Mouse (Mus musculus) embryonic facial prominence, embryonic 15.5 days (tissue): ENCODE data around the gene Tuba1c. TPM values are rescaled to one million over a fixed set of nuclear protein-coding genes. Genes with fewer than 3 reads are reported as not detected.

Experiments used
- ATAC-seq: fragments of 200-750 bp; cut with Nextera tagmentation; 2 replicates; pipeline ENCODE4 v1.8.0; 2017; ENCODE audit warnings: low read depth, moderate TSS enrichment; ENCODE audit not compliant: insufficient number of reproducible peaks, low FRiP score, low TSS enrichment
- H3K27ac ChIP-seq: fragments of 300-500 bp; sonication (generic); replicated peaks from 2 replicates; pipeline ENCODE4 v1.5.1; 2015; ENCODE audit warnings: mild to moderate bottlenecking, inconsistent platforms
- H3K27me3 ChIP-seq: fragments of 300-500 bp; sonication (generic); 2 replicates; pipeline ENCODE4 v1.6.1; 2015; ENCODE audit warnings: inconsistent platforms
- H3K36me3 ChIP-seq: fragments of 300-500 bp; sonication (generic); 2 replicates; pipeline ENCODE4 v1.6.1; 2015; ENCODE audit warnings: mild to moderate bottlenecking, inconsistent platforms
- H3K4me1 ChIP-seq: fragments of 300-500 bp; sonication (generic); 2 replicates; pipeline ENCODE4 v1.6.1; 2015; ENCODE audit warnings: inconsistent platforms
- H3K4me2 ChIP-seq: fragments of 300-500 bp; sonication (generic); replicated peaks from 2 replicates; pipeline ENCODE4 v1.6.1; 2015; ENCODE audit warnings: mild to moderate bottlenecking, inconsistent platforms
- H3K4me3 ChIP-seq: fragments of 300-500 bp; sonication (generic); replicated peaks from 2 replicates; pipeline ENCODE4 v1.5.1; 2015; ENCODE audit warnings: mild to moderate bottlenecking, inconsistent platforms
- H3K9ac ChIP-seq: fragments of 300-500 bp; sonication (generic); 2 replicates; pipeline ENCODE4 v1.6.1; 2015; ENCODE audit warnings: inconsistent platforms
- H3K9me3 ChIP-seq: fragments of 300-500 bp; sonication (generic); replicated peaks from 2 replicates; pipeline ENCODE4 v1.6.1; 2016; ENCODE audit warnings: inconsistent platforms
- WGBS: fragments of 180-500 bp; shearing (Covaris S2); methylation state at CpG from one replicate; pipeline ENCODE4 v1.1.7; 2015; 5-methylcytosine and 5-hydroxymethylcytosine counted together
- polyA plus RNA-seq: library from polyadenylated mRNA; unstranded; fragments of >200 nt; fragmentation: Nextera tagmentation; extraction: Ambion mirVana; gene quantifications from 2 replicates; pipeline ENCODE4 v1.2.1, GENCODE M21; 2015

The Tuba1c gene
- 131 and 134 TPM in 2 replicates for polyA plus RNA-seq

GRCm38 (mm10) chr15:99029619-99030584, at the start of gene Tuba1c:
Tuba1c (plus strand) TSS chr15:99029891.
- H3K9me3 ChIP-seq, result no peaks in the 10 kb centered on the region
- WGBS, result under 1% methylated on average over 52 of the region's 52 CpGs
- no peaks in the 10 kb centered on the region for H3K27me3 ChIP-seq
- peak; percentile 94 for ATAC-seq
- H3K9ac ChIP-seq, result peak within 1 kb of the TSS; percentile 59
- H3K4me2 ChIP-seq, result peak within 1 kb of the TSS; percentile 76
- peak within 1 kb of the TSS; percentile 69 for H3K4me3 ChIP-seq
- peaks cover 23% of the 10 kb centered on the region for H3K4me1 ChIP-seq
- peaks cover 5% of the 10 kb centered on the region; the same call in 1 of the 2 replicates for H3K36me3 ChIP-seq
- peak within 1 kb of the TSS; percentile 84 for H3K27ac ChIP-seq

DNA sequence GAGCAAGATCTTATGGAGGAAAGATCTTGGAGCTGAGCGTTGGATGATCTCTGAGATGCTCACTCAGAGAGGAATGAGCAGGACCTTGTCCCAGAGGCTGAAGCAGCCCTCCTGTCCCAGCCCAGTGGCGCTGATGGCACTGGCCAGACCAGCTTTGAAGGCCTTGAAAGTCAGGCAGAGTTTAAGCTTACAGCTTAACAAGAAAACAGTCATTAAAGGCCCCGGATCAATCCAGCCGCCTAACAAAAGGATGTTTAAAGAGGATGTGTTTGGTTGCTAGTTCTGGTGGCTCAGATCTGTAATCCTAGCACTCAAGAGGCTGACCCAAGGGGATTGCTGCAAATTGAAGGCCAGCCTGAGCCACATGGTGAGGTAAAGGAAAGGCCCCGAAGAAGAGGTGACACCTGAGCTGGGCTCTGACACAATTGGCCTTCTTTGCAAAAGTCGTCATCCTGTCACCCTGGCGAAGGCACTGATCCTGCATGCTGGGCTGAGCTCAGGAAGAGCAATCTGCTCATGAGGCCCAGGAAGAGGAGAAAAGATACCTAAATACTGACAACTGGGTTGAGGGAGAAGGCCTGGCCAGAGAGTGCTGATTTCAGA, 49.6 kb upstream of the Tuba1c start:
- Histone ChIP-seq H3K9me3 (no peaks in the 10 kb centered on the region), H3K27ac (0 out of 2 replicates have a peak overlapping the region, but pooled peaks have one; percentile 39), H3K4me3 (no peak overlapping the region), H3K9ac (no peak overlapping the region), H3K4me1 (peaks cover 28% of the 10 kb centered on the region), H3K27me3 (no peaks in the 10 kb centered on the region), H3K36me3 (no peaks in the 10 kb centered on the region), H3K4me2 (no peak overlapping the region)
- 41% methylated on average over 7 of the region's 7 CpGs for WGBS
- no peak for ATAC-seq

DNA sequence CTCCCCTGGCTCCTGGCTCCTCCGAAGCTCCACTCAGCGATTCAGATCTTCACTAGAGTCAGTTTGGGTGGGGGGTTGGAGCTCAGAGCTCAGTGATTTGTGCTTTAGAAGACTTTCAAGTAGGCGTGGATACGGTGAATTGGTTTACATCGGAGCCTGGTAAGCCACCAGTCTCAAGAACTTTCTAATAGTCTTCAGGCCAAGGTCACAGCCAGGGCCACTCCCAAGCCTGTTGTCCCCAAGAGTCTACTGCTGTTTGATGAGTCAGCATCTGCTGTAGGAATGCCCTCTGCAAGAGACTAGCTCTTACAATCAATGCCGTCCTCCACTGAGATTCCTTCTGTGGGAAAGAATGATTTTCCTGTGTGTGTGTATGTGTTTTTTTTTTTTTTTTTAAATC, 47.6 kb upstream of the Tuba1c start:
- no peaks in the 10 kb centered on the region for H3K36me3 ChIP-seq
- H3K9ac ChIP-seq, result no peak overlapping the region
- no peak overlapping the region for H3K27ac ChIP-seq
- no peak overlapping the region for H3K4me2 ChIP-seq
- ATAC-seq, result no peak
- H3K4me1 ChIP-seq, result peaks cover 42% of the 10 kb centered on the region
- WGBS, result 75% methylated on average over 6 of the region's 6 CpGs
- no peak overlapping the region for H3K4me3 ChIP-seq
- no peaks in the 10 kb centered on the region for H3K27me3 ChIP-seq
- H3K9me3 ChIP-seq, result no peaks in the 10 kb centered on the region

DNA sequence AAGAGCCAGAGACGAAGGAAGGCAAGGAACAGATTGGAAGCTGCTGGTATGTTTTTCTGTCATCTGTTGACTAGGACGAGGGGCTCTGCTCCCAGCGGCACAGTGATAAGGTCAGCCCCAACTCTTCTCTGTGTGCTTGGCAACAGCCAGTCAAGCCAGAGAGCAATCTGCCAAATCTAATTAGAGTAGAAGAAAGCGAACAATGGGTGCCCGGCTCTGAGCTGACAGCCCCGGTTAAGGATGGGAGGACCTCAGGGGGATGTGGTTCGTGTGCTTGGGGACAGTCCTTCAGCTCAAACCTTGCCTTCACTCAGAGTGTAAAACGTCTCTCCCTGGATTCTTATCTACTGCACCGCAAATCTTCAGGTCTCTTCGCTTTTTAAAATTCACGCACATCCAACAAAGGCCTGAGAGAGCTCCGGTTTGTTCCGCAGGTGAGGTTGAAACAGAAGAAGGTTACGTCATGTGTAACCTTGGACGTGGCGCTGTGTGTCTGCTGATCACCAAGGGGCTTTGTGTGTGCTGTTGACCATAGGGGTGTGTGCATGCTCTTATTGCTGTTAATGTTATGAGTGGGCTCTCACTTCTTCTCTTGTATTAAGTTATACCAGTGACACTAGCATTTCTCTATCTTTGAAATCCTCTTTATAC, 46.1 kb upstream of the Tuba1c start:
- Histone ChIP-seq H3K27me3 (no peaks in the 10 kb centered on the region), H3K9me3 (no peaks in the 10 kb centered on the region), H3K4me1 (peaks cover 42% of the 10 kb centered on the region), H3K27ac (0 out of 2 replicates have a peak overlapping the region, but pooled peaks have one; percentile 23), H3K36me3 (no peaks in the 10 kb centered on the region), H3K4me2 (no peak overlapping the region), H3K9ac (no peak overlapping the region), H3K4me3 (no peak overlapping the region)
- ATAC-seq, result no peak
- WGBS, result 44% methylated on average over 16 of the region's 16 CpGs

DNA sequence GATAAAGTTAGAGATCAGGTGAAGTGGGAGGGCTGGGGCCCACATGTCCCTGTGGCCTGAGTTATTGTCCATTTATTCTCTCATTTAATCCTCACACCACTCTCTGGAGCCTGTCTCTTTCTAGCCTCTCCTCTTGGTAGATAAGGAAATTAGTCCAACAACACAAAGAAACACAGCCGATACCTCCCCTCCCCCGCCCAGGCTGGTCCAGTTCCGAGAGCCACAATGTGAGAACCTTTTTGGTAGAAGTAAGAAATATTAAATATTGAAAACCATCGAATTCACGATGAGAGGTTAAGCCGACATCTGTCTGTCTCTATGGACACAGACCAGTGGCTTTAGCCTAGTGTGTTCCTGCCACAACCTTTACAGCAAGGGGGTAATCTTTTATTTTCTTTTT, 45.0 kb upstream of the Tuba1c start:
- H3K9ac ChIP-seq, result no peak overlapping the region
- H3K4me2 ChIP-seq, result peak overlapping the region; percentile 52; the same call in 1 of the 2 replicates
- H3K36me3 ChIP-seq, result no peaks in the 10 kb centered on the region
- no peak for ATAC-seq
- H3K4me3 ChIP-seq, result peak overlapping the region; percentile 44; the same call in 1 of the 2 replicates
- peaks cover 42% of the 10 kb centered on the region for H3K4me1 ChIP-seq
- H3K27me3 ChIP-seq, result no peaks in the 10 kb centered on the region
- H3K27ac ChIP-seq, result peak overlapping the region; percentile 95
- H3K9me3 ChIP-seq, result no peaks in the 10 kb centered on the region
- 58% methylated on average over 6 of the region's 6 CpGs for WGBS

DNA sequence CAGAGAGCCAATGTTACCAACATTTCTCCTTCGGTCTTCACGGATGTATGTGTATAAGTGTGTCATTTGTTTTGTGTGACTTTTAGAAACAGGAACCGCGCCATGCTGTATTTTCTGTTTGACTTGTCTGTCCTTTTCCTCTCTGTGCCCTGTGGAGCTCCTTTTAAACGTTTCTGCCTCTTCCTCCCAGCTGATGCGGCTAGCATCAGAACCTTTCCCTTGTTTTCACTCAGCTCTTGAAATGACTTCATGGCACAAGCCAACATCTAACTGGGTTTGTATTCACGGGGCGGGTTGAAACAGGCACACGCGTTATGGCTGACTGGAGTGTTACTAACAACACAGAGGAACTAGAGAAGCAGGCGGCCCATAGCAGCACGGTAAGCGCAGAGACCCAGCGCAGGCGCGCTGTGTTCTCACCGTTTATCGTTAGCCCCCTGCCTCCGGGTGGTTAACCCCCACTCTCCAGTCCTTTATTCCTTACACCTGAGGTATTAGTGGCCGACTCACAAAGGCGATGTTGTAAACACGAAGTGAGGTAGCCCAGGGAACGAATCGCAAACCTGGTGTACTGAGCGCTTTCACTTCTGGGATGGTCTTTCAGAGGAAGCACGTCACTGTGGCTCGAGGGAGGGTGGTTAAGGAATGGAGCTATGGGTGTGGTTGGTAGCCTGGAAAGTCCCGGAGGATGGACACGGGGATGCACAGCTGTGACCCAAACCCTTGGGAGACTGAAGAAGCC, 44.3 kb upstream of the Tuba1c start:
- WGBS, result 2% methylated on average over 29 of the region's 29 CpGs
- Histone ChIP-seq H3K27ac (peak overlapping the region; percentile 95), H3K4me3 (peak overlapping the region; percentile 44), H3K4me1 (peaks cover 49% of the 10 kb centered on the region), H3K36me3 (no peaks in the 10 kb centered on the region), H3K27me3 (no peaks in the 10 kb centered on the region), H3K4me2 (peak overlapping the region; percentile 52), H3K9me3 (no peaks in the 10 kb centered on the region), H3K9ac (peak overlapping the region; percentile 23)
- ATAC-seq, result peak; percentile 88

GRCm38 (mm10) chr15:98985982-98986715, 43.5 kb upstream of the Tuba1c start:
- no peak for ATAC-seq
- WGBS, result 31% methylated on average over 12 of the region's 12 CpGs

DNA sequence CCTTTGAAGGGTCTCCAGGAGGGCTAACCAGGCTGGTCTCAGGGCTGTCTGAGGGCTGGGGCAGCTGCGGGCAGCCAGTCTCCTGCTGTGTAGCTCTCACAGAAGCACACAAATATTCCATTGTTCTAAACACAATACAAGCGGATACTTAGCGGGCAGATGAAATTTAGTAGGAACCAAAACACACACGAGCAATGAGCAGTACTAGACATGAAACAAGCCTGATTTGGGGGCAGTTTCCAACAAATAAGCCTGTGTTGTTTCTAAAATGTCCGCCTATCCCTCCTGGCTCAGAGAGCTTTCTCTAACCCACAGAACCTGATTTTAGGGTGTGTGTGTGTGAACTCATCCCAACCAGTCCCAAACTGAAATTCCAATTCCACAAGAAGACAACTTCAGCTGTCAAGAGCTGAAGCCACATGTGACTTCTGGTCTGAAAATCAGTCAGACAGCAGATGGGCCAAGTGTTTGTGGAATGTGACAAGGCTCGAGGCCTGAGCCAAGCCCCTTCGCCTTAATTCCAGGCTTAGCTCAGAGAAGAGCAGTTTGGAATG, 42.5 kb upstream of the Tuba1c start:
- H3K36me3 ChIP-seq, result no peaks in the 10 kb centered on the region
- 0 out of 2 replicates have a peak overlapping the region, but pooled peaks have one; percentile 3 for H3K4me3 ChIP-seq
- no peaks in the 10 kb centered on the region for H3K9me3 ChIP-seq
- 17% methylated on average over 7 of the region's 7 CpGs for WGBS
- H3K4me2 ChIP-seq, result peak overlapping the region; percentile 6; the same call in 1 of the 2 replicates
- peaks cover 67% of the 10 kb centered on the region for H3K4me1 ChIP-seq
- H3K9ac ChIP-seq, result no peak overlapping the region
- peak overlapping the region; percentile 95 for H3K27ac ChIP-seq
- peak; percentile 39; the same call in 1 of the 2 replicates for ATAC-seq
- no peaks in the 10 kb centered on the region for H3K27me3 ChIP-seq

More at GRCm38 (mm10) chr15:98985982-98986715, 43.5 kb upstream of the Tuba1c start:
- peak overlapping the region; percentile 95 for H3K27ac ChIP-seq
- peak overlapping the region; percentile 52 for H3K4me2 ChIP-seq
- no peaks in the 10 kb centered on the region for H3K27me3 ChIP-seq
- peak overlapping the region; percentile 44 for H3K4me3 ChIP-seq
- H3K4me1 ChIP-seq, result peaks cover 57% of the 10 kb centered on the region
- H3K36me3 ChIP-seq, result no peaks in the 10 kb centered on the region
- no peaks in the 10 kb centered on the region for H3K9me3 ChIP-seq
- H3K9ac ChIP-seq, result 0 out of 2 replicates have a peak overlapping the region, but pooled peaks have one; percentile 23

- ATAC-seq, result no peak
- 29% methylated on average over 8 of the region's 8 CpGs for WGBS
- H3K4me2 ChIP-seq, result peak overlapping the region; percentile 27
Measured at GRCm38 (mm10) chr15:98987661-98988181, 42.0 kb upstream of the Tuba1c start.

More at GRCm38 (mm10) chr15:98987661-98988181, 42.0 kb upstream of the Tuba1c start:
- Histone ChIP-seq H3K4me1 (peaks cover 72% of the 10 kb centered on the region), H3K9me3 (no peaks in the 10 kb centered on the region), H3K27ac (peak overlapping the region; percentile 95), H3K27me3 (no peaks in the 10 kb centered on the region), H3K36me3 (no peaks in the 10 kb centered on the region), H3K4me3 (0 out of 2 replicates have a peak overlapping the region, but pooled peaks have one; percentile 3), H3K9ac (no peak overlapping the region)
